Mouse (Mus musculus) cerebellum, adult 9-10 months (tissue): Measurements from ENCODE around the gene Gm10840.
"Not testable (repeated sequence)": the region's sequence is repeated elsewhere in the genome, so short reads cannot be mapped to it uniquely, and the experiment has no call there.

Experiments used
- DNase-seq: peaks from one replicate; pipeline ENCODE4 v3.0.0; 2022

The Gm10840 gene

DNA sequence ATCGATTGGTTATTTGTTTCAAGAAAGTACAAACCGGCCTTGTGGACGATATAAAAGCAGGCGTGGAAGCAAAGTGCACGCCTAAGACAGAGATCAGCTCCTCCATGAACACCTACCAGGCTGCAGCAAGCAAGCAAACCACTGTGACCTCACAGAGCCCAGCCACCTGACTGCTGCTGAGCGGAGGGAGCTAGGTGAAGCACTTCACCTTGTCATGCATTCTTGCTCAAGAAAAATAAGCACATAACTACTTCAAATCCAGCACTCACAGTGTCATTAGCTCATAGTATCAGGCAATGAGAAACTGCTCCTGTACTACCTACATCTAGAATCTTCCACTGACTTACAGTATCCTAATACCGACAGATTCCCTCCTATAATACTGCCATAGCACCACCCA lies 39.3 kb downstream of the Gm10840 start:
- DNase-seq, result not testable (repeated sequence)

DNA sequence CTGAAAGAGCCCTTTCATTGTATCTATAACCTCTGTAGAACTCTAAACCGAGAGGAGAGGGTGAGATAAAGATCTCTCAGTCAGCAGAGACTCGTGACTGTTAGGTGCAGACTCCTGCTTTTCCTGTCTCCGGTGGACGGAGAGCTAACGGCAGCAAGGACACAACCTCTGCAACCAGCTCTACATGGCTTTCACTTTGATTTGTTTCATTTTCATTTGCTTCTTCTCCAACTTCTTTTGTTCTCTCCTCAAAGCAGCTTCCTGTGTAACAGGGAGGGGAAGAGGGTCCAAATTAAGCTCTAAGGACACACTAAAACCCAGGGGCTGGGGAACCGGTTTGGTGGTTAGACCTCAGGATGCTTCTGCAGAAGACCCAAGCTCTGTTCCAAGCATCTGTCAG lies 40.1 kb downstream of the Gm10840 start:
- DNase-seq, result no peak

DNA sequence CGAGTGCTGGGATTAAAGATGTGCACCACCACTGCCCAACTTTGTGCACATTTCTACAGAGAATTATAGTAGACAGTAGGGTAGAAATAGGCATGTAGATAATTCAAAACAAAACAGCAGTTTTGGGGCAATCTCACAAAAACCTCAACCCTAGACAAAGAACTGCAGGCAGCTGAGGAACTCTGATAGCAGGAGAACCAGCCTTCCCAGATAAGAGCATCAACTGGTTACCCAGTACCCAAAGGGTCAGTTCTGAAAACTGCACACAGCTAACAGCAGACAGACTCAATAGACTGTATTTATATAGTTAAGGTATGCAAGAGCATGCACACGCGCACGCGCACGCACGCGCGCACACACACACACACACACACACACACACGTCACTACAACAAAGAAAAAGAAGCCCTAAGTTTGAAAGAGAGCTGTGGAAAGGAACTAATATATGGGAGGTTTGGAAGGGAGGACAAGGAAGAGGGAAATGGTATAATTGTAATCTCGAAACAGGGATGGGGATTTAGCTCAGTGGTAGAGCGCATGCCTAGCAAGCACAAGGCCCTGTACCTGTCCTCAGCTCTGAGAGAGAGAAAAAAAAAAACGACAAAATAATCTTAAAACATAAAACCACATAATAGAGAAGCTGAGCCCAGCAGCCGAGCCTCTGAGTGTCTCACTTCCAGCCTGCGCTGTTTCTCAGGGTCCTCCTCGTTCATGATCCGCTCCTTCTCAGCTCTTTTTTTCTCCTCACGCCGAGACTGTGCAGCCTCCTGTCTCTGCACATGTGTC lies 40.9 kb downstream of the Gm10840 start:
- DNase-seq, result no peak

DNA sequence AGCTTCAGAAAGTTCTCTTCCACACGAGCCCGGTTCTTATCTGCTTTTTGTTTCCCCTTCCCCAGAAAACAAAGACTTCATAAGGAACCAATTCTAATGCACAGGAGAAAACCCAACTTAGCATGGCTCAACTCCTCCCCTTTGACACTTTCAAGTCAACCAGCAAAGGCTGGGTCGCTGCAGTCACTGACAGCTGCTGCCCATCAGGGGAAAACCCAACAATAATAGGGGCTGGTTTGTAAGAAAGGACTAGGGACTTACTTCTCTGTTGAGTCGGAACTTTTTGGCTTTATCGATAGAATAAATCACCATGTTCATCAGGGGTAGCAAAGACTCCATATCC lies 41.4 kb downstream of the Gm10840 start, which contains the start of gene Strada:
Strada (minus strand) TSS at position 46 of the 343 bp plus-strand sequence.
- no peak for DNase-seq
